Mouse (Mus musculus) kidney, postnatal 10 days (tissue): ENCODE data around the gene Slc17a6.
"Not testable (repeated sequence)": the region's sequence is repeated elsewhere in the genome, so short reads cannot be mapped to it uniquely, and the experiment has no call there.

ENCODE experiments used
- DNase-seq: peaks from one replicate; pipeline ENCODE4 v3.0.0; 2021; ENCODE audit warnings: mixed read lengths

The Slc17a6 gene

GRCm38 (mm10) chr7:51694452-51694851 lies 72.6 kb downstream of the Slc17a6 start:
- no peak for DNase-seq

GRCm38 (mm10) chr7:51709508-51709907 lies 87.7 kb downstream of the Slc17a6 start:
- DNase-seq = no peak

DNA sequence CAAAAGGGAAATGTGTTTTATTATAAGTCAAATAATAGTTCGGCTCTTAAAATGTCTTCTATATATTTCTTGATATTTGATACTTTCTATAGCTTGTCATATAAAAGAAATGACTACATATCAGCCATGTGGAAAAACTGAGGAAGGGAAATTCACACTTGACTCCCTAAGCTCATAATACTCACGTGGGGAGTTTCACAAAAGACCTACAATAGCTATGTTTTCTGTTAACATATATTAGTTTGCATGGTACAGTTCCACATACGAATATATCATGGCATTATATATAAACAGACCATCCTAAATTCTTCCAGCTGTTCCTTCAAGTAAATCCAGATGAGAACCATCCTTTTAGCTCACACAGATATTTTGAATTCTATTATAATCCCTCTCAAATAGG lies 88.5 kb downstream of the Slc17a6 start:
- DNase-seq = not testable (repeated sequence)

DNA sequence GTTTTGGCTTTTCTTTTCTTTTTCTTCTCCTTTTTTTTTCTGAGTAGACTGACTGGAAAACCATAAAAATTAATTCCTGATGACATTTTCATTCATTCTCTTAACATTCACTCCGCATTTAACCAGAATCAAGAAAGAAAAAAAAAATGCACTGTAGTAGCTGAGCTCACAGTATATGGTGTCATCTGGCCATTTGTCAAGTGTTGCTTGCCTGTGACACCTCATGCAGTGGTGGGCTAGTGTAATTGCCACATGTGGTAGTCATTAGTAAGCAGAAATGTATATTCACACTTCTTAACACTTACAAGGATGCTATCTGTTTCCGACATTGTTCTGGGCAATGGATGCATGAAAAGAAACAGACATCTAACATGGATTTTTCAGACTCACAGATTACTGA lies 94.0 kb downstream of the Slc17a6 start:
- no peak for DNase-seq
